Mouse (Mus musculus) intestine, embryonic 16.5 days (tissue): ENCODE results near the gene Chst11. TPM values are rescaled to one million over a fixed set of nuclear protein-coding genes. Genes with fewer than 3 reads are reported as not detected.

Experiments
- ATAC-seq: fragments of 200-750 bp; cut with Nextera tagmentation; 2 replicates; pipeline ENCODE4 v1.8.0; 2017; ENCODE audit warnings: moderate TSS enrichment, moderate library complexity
- H3K27ac ChIP-seq: fragments of 300-500 bp; sonication (generic); 2 replicates; pipeline ENCODE4 v1.5.1; 2014; ENCODE audit warnings: mild to moderate bottlenecking, low read length
- H3K27me3 ChIP-seq: fragments of 300-500 bp; sonication (generic); replicated peaks from 2 replicates; pipeline ENCODE4 v1.6.1; 2014; ENCODE audit warnings: low read length, control low read depth, mixed read lengths; ENCODE audit not compliant: control insufficient read depth, insufficient read depth
- H3K36me3 ChIP-seq: fragments of 300-500 bp; sonication (generic); 2 replicates; pipeline ENCODE4 v1.6.1; 2014; ENCODE audit warnings: low read length, control low read depth; ENCODE audit not compliant: control insufficient read depth, insufficient read depth
- H3K4me1 ChIP-seq: fragments of 300-500 bp; sonication (generic); 2 replicates; pipeline ENCODE4 v1.6.1; 2014; ENCODE audit warnings: low read length, control low read depth, mixed read lengths; ENCODE audit not compliant: control insufficient read depth, insufficient read depth
- H3K4me2 ChIP-seq: fragments of 300-500 bp; sonication (generic); 2 replicates; pipeline ENCODE4 v1.6.1; 2014; ENCODE audit warnings: low read depth, low read length, control low read depth
- H3K4me3 ChIP-seq: fragments of 300-500 bp; sonication (generic); 2 replicates; pipeline ENCODE4 v1.5.1; 2014; ENCODE audit warnings: mild to moderate bottlenecking, low read length
- H3K9ac ChIP-seq: fragments of 300-500 bp; sonication (generic); 2 replicates; pipeline ENCODE4 v1.6.1; 2014; ENCODE audit warnings: low read depth, low read length
- H3K9me3 ChIP-seq: fragments of 300-500 bp; sonication (generic); 2 replicates; pipeline ENCODE4 v1.6.1; 2016; ENCODE audit warnings: low read length, control low read depth; ENCODE audit not compliant: control insufficient read depth
- WGBS: fragments of 180-500 bp; shearing (Covaris S2); extraction: QIAGEN DNeasy Blood & Tissue Kit; methylation state at CpG from one replicate; pipeline ENCODE4 v1.1.7; 2014; 5-methylcytosine and 5-hydroxymethylcytosine counted together
- polyA plus RNA-seq: library from polyadenylated mRNA; unstranded; fragments of >200 nt; fragmentation: Nextera tagmentation; extraction: Ambion mirVana; gene quantifications from 2 replicates; pipeline ENCODE4 v1.2.1, GENCODE M21; 2015

Gene Chst11
- polyA plus RNA-seq, 1 experiment from 2014 or later, result 0.88 TPM

GRCm38 (mm10) chr10:83036340-83037045 is 51.2 kb downstream of the Chst11 start:
- Histone ChIP-seq H3K36me3 (no peaks in the 10 kb centered on the region), H3K4me1 (peaks cover 10% of the 10 kb centered on the region), H3K27me3 (no peaks in the 10 kb centered on the region), H3K9me3 (no peaks in the 10 kb centered on the region), H3K4me2 (no peak overlapping the region), H3K9ac (no peak overlapping the region), H3K4me3 (no peak overlapping the region), H3K27ac (no peak overlapping the region)
- 82% methylated on average over 20 of the region's 20 CpGs for WGBS
- peak; percentile 47; the same call in 1 of the 2 replicates for ATAC-seq

GRCm38 (mm10) chr10:83038166-83038565 is 52.9 kb downstream of the Chst11 start:
- no peak for ATAC-seq
- H3K27me3 ChIP-seq, result no peaks in the 10 kb centered on the region
- H3K4me3 ChIP-seq, result no peak overlapping the region
- WGBS, result 85% methylated on average over 9 of the region's 9 CpGs
- no peak overlapping the region for H3K9ac ChIP-seq
- no peak overlapping the region for H3K4me2 ChIP-seq
- no peaks in the 10 kb centered on the region for H3K9me3 ChIP-seq
- peaks cover 9% of the 10 kb centered on the region for H3K4me1 ChIP-seq
- no peaks in the 10 kb centered on the region for H3K36me3 ChIP-seq
- H3K27ac ChIP-seq, result no peak overlapping the region

GRCm38 (mm10) chr10:83039414-83039813 is 54.1 kb downstream of the Chst11 start:
- Histone ChIP-seq H3K4me2 (no peak overlapping the region), H3K9me3 (no peaks in the 10 kb centered on the region), H3K36me3 (no peaks in the 10 kb centered on the region), H3K27me3 (no peaks in the 10 kb centered on the region), H3K4me3 (no peak overlapping the region), H3K9ac (no peak overlapping the region), H3K4me1 (peaks cover 10% of the 10 kb centered on the region), H3K27ac (no peak overlapping the region)
- no peak for ATAC-seq
- 73% methylated on average over 10 of the region's 10 CpGs for WGBS

GRCm38 (mm10) chr10:83041875-83042274 is 56.6 kb downstream of the Chst11 start:
- H3K4me3 ChIP-seq, result no peak overlapping the region
- no peak overlapping the region for H3K9ac ChIP-seq
- H3K9me3 ChIP-seq, result no peaks in the 10 kb centered on the region
- peaks cover 10% of the 10 kb centered on the region for H3K4me1 ChIP-seq
- WGBS, result 77% methylated on average over 9 of the region's 9 CpGs
- H3K27me3 ChIP-seq, result no peaks in the 10 kb centered on the region
- no peaks in the 10 kb centered on the region for H3K36me3 ChIP-seq
- no peak overlapping the region for H3K27ac ChIP-seq
- no peak overlapping the region for H3K4me2 ChIP-seq
- ATAC-seq, result no peak

- no peak overlapping the region for H3K4me3 ChIP-seq
- no peak overlapping the region for H3K4me2 ChIP-seq
- peak overlapping the region; percentile 23 for H3K27ac ChIP-seq
- H3K9me3 ChIP-seq, result no peaks in the 10 kb centered on the region
- H3K4me1 ChIP-seq, result peaks cover 10% of the 10 kb centered on the region
- ATAC-seq, result peak; percentile 26; the same call in 1 of the 2 replicates
- H3K27me3 ChIP-seq, result no peaks in the 10 kb centered on the region
- WGBS, result 41% methylated on average over 10 of the region's 10 CpGs
- H3K36me3 ChIP-seq, result no peaks in the 10 kb centered on the region
- H3K9ac ChIP-seq, result no peak overlapping the region
These were observed 57.5 kb downstream of the Chst11 start for GRCm38 (mm10) chr10:83042613-83043477.

GRCm38 (mm10) chr10:83043478-83044259 is 58.4 kb downstream of the Chst11 start:
- 68% methylated on average over 2 of the region's 2 CpGs for WGBS
- H3K4me3 ChIP-seq, result no peak overlapping the region
- no peak overlapping the region for H3K4me2 ChIP-seq
- H3K36me3 ChIP-seq, result no peaks in the 10 kb centered on the region
- H3K9me3 ChIP-seq, result no peaks in the 10 kb centered on the region
- no peak for ATAC-seq
- no peaks in the 10 kb centered on the region for H3K27me3 ChIP-seq
- H3K9ac ChIP-seq, result no peak overlapping the region
- no peak overlapping the region for H3K27ac ChIP-seq
- peaks cover 10% of the 10 kb centered on the region for H3K4me1 ChIP-seq

GRCm38 (mm10) chr10:83049174-83049780 is 64.0 kb downstream of the Chst11 start:
- Histone ChIP-seq H3K4me3 (no peak overlapping the region), H3K27me3 (no peaks in the 10 kb centered on the region)
- WGBS, result 50% methylated on average over 12 of the region's 12 CpGs

GRCm38 (mm10) chr10:83053886-83054550 is 68.7 kb downstream of the Chst11 start:
- Histone ChIP-seq H3K27me3 (no peaks in the 10 kb centered on the region), H3K4me3 (no peak overlapping the region), H3K4me2 (no peak overlapping the region), H3K36me3 (no peaks in the 10 kb centered on the region), H3K9ac (no peak overlapping the region), H3K9me3 (no peaks in the 10 kb centered on the region), H3K27ac (no peak overlapping the region), H3K4me1 (no peaks in the 10 kb centered on the region)
- ATAC-seq, result no peak
- WGBS, result 84% methylated on average over 10 of the region's 10 CpGs

More at GRCm38 (mm10) chr10:83049174-83049780, 64.0 kb downstream of the Chst11 start:
- Histone ChIP-seq H3K4me1 (no peaks in the 10 kb centered on the region), H3K36me3 (no peaks in the 10 kb centered on the region), H3K4me2 (no peak overlapping the region), H3K9ac (no peak overlapping the region), H3K27ac (no peak overlapping the region), H3K9me3 (no peaks in the 10 kb centered on the region)
- no peak for ATAC-seq
